Mouse (Mus musculus): ENCODE data around the gene Slc28a1. TPM values are rescaled to one million over a fixed set of nuclear protein-coding genes. Genes with fewer than 3 reads are reported as not detected.
"Not testable (repeated sequence)": the region's sequence is repeated elsewhere in the genome, so short reads cannot be mapped to it uniquely, and the experiment has no call there.

Slc28a1 gene
- polyA plus RNA-seq, 1 experiment = not detected

DNA sequence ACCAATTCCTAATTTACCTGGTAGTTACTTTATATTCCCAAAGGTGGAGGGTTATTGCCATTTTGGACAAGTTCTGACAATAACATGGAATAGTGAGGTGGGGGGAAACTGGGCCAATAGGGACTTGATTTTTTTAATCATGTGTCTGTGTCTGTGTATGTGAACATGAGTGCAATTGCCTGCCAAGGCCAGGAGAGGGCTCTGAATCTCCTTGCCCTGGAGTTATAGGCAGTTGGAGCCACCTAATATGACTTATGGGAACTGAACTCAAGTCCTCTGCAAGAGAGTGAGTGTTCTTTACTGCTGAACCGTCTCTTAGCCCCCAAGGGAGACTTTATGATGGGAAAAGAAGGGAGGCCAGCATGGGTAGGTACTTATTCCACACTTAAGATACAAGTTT lies 70.1 kb downstream of the Slc28a1 start:
- Histone ChIP-seq H3K4me1 (ENCODE audit: control insufficient read depth, insufficient read depth, low read length) (no peaks in the 10 kb centered on the region), H3K27ac (ENCODE audit: insufficient read depth, low read depth, low read length) (no peak overlapping the region), H3K4me3 (ENCODE audit: insufficient read depth, low read depth, low read length) (no peak overlapping the region)
- TF ChIP-seq CTCF (IDR thresholded peaks at IDR 0.05; ENCODE audit: insufficient read depth, low read depth, low read length) (no peak), POLR2A (IDR thresholded peaks at IDR 0.05; ENCODE audit: insufficient read depth, low read depth, low read length) (no peak)
- WGBS = 93% methylated on average over 1 of the region's 1 CpGs

DNA sequence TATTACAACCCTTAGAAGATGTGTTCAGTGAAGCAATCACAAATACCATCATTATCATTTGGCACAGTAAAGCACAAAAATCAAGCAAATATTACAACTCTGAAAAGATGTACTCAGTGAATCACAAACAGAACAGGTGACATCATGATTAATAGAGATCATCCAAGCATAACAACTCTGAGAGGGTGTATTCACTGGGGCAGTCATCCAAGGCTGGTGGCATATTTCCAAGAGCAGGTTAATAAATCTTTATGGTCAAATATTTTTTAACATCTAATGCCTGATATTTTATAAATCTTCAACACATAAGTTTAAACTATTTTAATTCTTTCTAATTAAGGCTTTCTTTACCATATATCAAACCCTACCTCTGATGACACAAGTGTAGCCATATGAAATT lies 71.4 kb downstream of the Slc28a1 start:
- H3K4me1 ChIP-seq (ENCODE audit: control insufficient read depth, insufficient read depth, low read length); H3K27ac ChIP-seq (ENCODE audit: insufficient read depth, low read depth, low read length); H3K4me3 ChIP-seq (ENCODE audit: insufficient read depth, low read depth, low read length): not testable (repeated sequence)

DNA sequence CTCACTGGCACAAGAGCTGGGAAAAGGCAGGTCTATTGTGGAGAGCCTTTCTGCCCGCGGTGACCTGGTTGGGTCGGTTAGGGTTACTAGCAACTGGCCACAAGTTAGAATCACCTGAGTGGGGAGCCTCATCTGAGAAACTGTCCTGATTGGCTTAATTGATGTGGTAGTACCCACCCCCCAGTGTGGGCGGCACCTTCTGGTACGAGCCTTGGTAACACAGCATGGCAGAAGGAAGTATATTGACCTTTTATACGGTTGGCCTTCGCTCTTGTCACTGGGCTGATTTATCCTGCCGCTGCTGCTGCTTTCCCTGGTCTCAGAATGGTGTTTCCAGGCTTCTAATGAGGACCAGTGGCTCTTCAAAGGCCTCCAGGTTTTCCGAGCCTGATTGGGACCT lies 74.6 kb downstream of the Slc28a1 start:
- TF ChIP-seq POLR2A (IDR thresholded peaks at IDR 0.05; ENCODE audit: insufficient read depth, low read depth, low read length) = no peak
- Histone ChIP-seq H3K27ac (ENCODE audit: insufficient read depth, low read depth, low read length) (no peak overlapping the region), H3K4me1 (ENCODE audit: control insufficient read depth, insufficient read depth, low read length) (no peaks in the 10 kb centered on the region), H3K4me3 (ENCODE audit: insufficient read depth, low read depth, low read length) (no peak overlapping the region)
- WGBS = 91% methylated on average over 9 of the region's 9 CpGs

DNA sequence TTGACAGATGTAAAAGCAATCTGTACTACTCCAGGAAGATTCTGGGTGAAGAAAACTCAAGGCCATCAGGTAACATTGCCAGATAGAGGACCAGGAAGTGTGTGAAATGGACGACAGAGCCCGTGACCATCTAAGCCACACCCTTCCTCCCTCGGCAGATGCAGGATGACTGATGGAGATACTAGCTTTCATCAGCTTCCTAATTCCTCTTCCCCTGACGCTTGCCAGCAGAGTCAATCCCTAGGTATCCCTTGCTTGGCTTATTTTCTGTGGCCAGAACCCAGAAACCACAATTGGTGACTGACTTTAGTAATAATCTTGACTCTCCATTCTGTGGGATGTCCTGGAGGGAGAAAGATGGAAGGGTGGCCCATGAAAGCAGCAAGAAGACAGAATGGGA lies 80.9 kb downstream of the Slc28a1 start:
- TF ChIP-seq CTCF (IDR thresholded peaks at IDR 0.05; ENCODE audit: insufficient read depth, low read depth, low read length) (no peak), POLR2A (IDR thresholded peaks at IDR 0.05; ENCODE audit: insufficient read depth, low read depth, low read length) (no peak)
- WGBS = 85% methylated on average over 4 of the region's 4 CpGs
- Histone ChIP-seq H3K27ac (ENCODE audit: insufficient read depth, low read depth, low read length) (no peak overlapping the region), H3K4me1 (ENCODE audit: control insufficient read depth, insufficient read depth, low read length) (peaks cover 14% of the 10 kb centered on the region), H3K4me3 (ENCODE audit: insufficient read depth, low read depth, low read length) (no peak overlapping the region)

DNA sequence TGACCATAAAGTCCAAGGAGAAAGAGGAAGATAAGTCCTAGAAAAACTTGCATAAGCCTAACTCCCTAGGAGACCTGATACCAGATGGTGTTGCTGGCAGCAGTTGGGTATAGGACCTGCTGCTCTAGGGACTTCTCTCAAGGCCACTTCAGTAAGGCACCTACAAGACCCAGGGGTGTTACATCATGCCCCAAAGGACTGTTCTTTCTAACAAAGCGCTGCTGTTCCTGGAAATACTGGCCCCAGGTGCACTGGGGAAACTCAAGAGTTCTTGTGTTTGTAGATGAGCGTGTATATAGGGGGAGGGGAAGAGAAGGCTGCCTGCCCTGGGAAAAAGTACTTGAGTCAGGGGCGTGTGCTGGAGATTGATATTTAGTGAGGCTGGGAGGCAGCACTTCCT lies 82.2 kb downstream of the Slc28a1 start:
- Histone ChIP-seq H3K27ac (ENCODE audit: insufficient read depth, low read depth, low read length) (no peak overlapping the region), H3K4me1 (ENCODE audit: control insufficient read depth, insufficient read depth, low read length) (peaks cover 14% of the 10 kb centered on the region), H3K4me3 (ENCODE audit: insufficient read depth, low read depth, low read length) (no peak overlapping the region)
- TF ChIP-seq CTCF (IDR thresholded peaks at IDR 0.05; ENCODE audit: insufficient read depth, low read depth, low read length) = no peak
- no peak for TF ChIP-seq POLR2A (IDR thresholded peaks at IDR 0.05; ENCODE audit: insufficient read depth, low read depth, low read length)
- WGBS = 91% methylated on average over 3 of the region's 3 CpGs

DNA sequence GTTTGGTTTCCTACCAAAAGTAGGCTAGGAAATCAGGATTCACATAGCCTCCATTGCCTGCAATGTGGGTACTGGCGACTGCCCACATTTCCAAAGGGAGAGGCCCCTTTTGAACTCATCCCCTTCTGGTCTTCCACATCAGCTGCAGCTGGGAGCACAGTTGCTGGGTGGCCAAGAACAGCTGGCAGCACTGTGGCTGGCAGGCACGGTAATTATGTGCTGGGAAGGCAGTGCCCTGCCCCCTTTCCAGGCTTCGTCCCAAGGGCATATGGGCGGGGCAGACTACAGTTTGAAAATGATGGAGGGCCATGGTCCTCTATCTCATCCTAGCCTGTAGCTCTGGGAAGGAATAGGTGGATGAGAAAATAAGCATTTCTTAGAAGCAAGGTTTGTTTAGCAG lies 83.9 kb downstream of the Slc28a1 start:
- Histone ChIP-seq H3K27ac (ENCODE audit: insufficient read depth, low read depth, low read length) (no peak overlapping the region), H3K4me1 (ENCODE audit: control insufficient read depth, insufficient read depth, low read length) (peaks cover 14% of the 10 kb centered on the region), H3K4me3 (ENCODE audit: insufficient read depth, low read depth, low read length) (no peak overlapping the region)
- 28% methylated on average over 4 of the region's 4 CpGs for WGBS
- no peak for TF ChIP-seq CTCF (IDR thresholded peaks at IDR 0.05; ENCODE audit: insufficient read depth, low read depth, low read length)
- TF ChIP-seq POLR2A (IDR thresholded peaks at IDR 0.05; ENCODE audit: insufficient read depth, low read depth, low read length) = no peak

DNA sequence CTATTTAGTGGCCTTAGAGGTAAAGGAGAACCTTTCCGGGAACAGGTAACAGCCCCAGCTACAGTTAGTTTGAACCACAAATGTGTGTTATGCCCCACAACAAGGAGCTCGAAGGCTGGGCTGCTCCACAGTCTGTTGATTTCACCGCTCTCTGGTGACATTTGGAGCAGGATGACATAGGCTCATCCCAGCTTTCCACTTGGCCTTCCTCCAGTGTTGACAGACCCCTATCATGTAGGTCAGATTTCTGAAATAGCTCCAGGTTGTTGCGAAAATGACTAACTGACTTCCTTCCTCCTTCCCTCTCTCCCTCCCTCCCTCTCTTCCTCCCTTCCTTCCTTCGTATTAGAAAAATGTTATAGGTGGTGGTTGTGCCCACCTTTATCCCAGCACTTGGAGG lies 84.5 kb downstream of the Slc28a1 start:
- no peak for TF ChIP-seq POLR2A (IDR thresholded peaks at IDR 0.05; ENCODE audit: insufficient read depth, low read depth, low read length)
- H3K4me3 ChIP-seq (ENCODE audit: insufficient read depth, low read depth, low read length) = no peak overlapping the region
- 73% methylated on average over 5 of the region's 5 CpGs for WGBS

DNA sequence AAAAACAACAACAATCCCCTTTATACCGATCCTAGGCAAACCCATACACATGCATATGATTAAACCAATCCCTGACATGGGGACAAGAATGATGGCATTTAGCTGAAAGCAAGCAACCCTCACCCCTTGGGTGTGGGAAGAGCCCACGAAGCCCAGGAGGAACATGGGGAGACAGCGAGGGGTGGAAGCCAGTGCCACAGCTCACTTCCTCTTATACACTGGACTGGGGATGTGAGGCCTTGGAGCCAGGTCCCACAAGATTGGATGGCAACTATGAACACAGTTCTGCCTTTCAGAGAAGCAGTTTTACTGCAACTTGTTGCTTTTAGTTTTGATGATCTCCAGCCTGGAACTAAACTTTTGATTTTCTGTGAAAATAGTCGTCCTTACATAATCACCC lies 85.2 kb downstream of the Slc28a1 start:
- Histone ChIP-seq H3K27ac (ENCODE audit: insufficient read depth, low read depth, low read length) (no peak overlapping the region), H3K4me1 (ENCODE audit: control insufficient read depth, insufficient read depth, low read length) (peaks cover 14% of the 10 kb centered on the region), H3K4me3 (ENCODE audit: insufficient read depth, low read depth, low read length) (no peak overlapping the region)
- no peak for TF ChIP-seq CTCF (IDR thresholded peaks at IDR 0.05; ENCODE audit: insufficient read depth, low read depth, low read length)
- no peak for TF ChIP-seq POLR2A (IDR thresholded peaks at IDR 0.05; ENCODE audit: insufficient read depth, low read depth, low read length)
- 62% methylated on average over 4 of the region's 4 CpGs for WGBS

More for the DNA sequence above, 84.5 kb downstream of the Slc28a1 start:
- Histone ChIP-seq H3K27ac (ENCODE audit: insufficient read depth, low read depth, low read length) (no peak overlapping the region), H3K4me1 (ENCODE audit: control insufficient read depth, insufficient read depth, low read length) (peaks cover 14% of the 10 kb centered on the region)

DNA sequence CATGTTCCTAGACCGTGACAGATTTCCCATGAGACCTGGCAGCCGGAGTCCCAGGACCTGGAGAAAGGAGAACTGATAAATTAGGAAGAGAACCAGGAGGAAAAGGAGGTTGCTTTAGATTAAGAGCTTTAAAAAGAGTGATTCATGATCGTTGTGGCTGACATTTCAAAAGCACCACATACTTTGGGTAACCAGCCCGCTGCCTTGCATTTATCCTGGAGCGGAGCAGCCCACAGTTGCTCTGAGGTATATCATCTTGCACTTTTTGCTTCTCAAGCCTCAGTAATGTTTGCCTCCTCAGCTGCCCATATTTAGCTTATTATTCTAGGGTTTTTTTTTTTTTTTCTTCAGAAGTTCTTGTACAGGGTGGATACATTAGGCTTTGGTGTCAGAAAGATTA lies 87.8 kb downstream of the Slc28a1 start:
- no peak overlapping the region for H3K4me3 ChIP-seq (ENCODE audit: insufficient read depth, low read depth, low read length)
- 66% methylated on average over 5 of the region's 5 CpGs for WGBS
- H3K27ac ChIP-seq (ENCODE audit: insufficient read depth, low read depth, low read length) = no peak overlapping the region
- no peak for TF ChIP-seq POLR2A (IDR thresholded peaks at IDR 0.05; ENCODE audit: insufficient read depth, low read depth, low read length)
- TF ChIP-seq CTCF (IDR thresholded peaks at IDR 0.05; ENCODE audit: insufficient read depth, low read depth, low read length) = no peak
- H3K4me1 ChIP-seq (ENCODE audit: control insufficient read depth, insufficient read depth, low read length) = peaks cover 14% of the 10 kb centered on the region

DNA sequence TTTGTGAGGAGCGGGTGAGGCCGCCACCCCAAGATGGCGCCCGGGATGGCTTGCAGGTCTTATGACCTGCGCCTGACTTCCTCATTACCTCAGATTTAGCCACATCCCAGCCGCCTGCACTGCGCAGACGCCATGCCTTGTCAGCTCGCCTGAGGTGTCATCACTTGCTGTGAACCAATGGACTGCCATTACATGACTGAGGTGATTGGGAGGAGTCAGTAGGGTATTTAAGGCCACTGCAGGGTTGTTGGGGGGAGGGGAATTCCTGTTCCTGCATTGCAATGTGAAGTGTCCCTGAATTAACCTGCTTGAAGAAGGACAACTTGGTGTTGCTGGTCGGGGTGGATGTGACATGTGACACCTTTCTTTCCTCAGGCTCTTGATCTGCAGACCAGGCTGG lies 89.0 kb downstream of the Slc28a1 start:
- not testable (repeated sequence) for H3K27ac ChIP-seq (ENCODE audit: insufficient read depth, low read depth, low read length); H3K4me3 ChIP-seq (ENCODE audit: insufficient read depth, low read depth, low read length); H3K4me1 ChIP-seq (ENCODE audit: control insufficient read depth, insufficient read depth, low read length)
- WGBS = 93% methylated on average over 10 of the region's 10 CpGs
